12 mouse cellular contexts compared by ENCODE assay signal in genomic region chr9:119034676-119035665, GRCm38 (mm10). TPM values are rescaled to one million over a fixed set of nuclear protein-coding genes. Genes with fewer than 3 reads are reported as not detected.
A peak's percentile ranks its signal among the peaks of the same experiment; 100 is the strongest.
DNase-seq lines count a peak whose midpoint lies in the region; ATAC-seq and TF ChIP-seq lines count a peak whose summit lies in the region.
"Had no signal": no experiment of that assay in that cellular context is flagged by ENCODE, and none has a peak within 500 bp of the region (broad histone marks: within the 10 kb centered on the region; RNA-seq: fewer than 3 reads in every experiment).

No protein-coding gene starts in this region.

- H3K9ac ChIP-seq in embryonic facial prominence, embryonic 14.5 days (ENCODE audit: low read depth, low read length) = no peak overlapping the region
- H3K9ac ChIP-seq in hindbrain, embryonic 15.5 days = no peak overlapping the region
- H3K9ac ChIP-seq in neural tube, embryonic 14.5 days (replicated peaks; ENCODE audit: low read depth, low read length) = no peak overlapping the region
- H3K9ac ChIP-seq in intestine, embryonic 16.5 days (ENCODE audit: low read depth, low read length) = no peak overlapping the region
- H3K9ac ChIP-seq: liver, embryonic 15.5 days; stomach, embryonic 15.5 days had no signal

- H3K9me3 ChIP-seq in embryonic facial prominence, embryonic 14.5 days (ENCODE audit: control insufficient read depth, low read length) = no peaks in the 10 kb centered on the region
- H3K9me3 ChIP-seq in hindbrain, embryonic 15.5 days = no peaks in the 10 kb centered on the region
- H3K9me3 ChIP-seq in neural tube, embryonic 14.5 days (ENCODE audit: control insufficient read depth, low read length) = no peaks in the 10 kb centered on the region
- H3K9me3 ChIP-seq in intestine, embryonic 16.5 days (ENCODE audit: control insufficient read depth, low read length) = no peaks in the 10 kb centered on the region
- H3K9me3 ChIP-seq: liver, embryonic 15.5 days; stomach, embryonic 15.5 days had no signal

- DNase-seq in left cerebral cortex, adult 2 months (ENCODE audit: extremely low spot score in 1 of 2, low spot score in 2 of 2) = no peak
- DNase-seq in left cerebral cortex, adult 18-20 months (ENCODE audit: low spot score in 2 of 2) = no peak
- DNase-seq in embryonic facial prominence, embryonic 14.5 days (ENCODE audit: low spot score) = peak; percentile 19
- no peak for DNase-seq in left cerebral cortex, adult 11 months (ENCODE audit: low spot score)
- DNase-seq: layer of hippocampus, postnatal 36 days had no signal

- H3K36me3 ChIP-seq in embryonic facial prominence, embryonic 14.5 days (ENCODE audit: control insufficient read depth, insufficient read depth, low read length) = peaks cover 62% of the 10 kb centered on the region
- 0 out of 2 replicates have a peak, but pooled peaks cover 3% of the 10 kb centered on the region for H3K36me3 ChIP-seq in hindbrain, embryonic 15.5 days
- no peaks in the 10 kb centered on the region for H3K36me3 ChIP-seq in neural tube, embryonic 14.5 days (ENCODE audit: control insufficient read depth, insufficient read depth, low read length)
- H3K36me3 ChIP-seq in intestine, embryonic 16.5 days (ENCODE audit: control insufficient read depth, insufficient read depth, low read length) = peaks cover 12% of the 10 kb centered on the region

- no peak overlapping the region for H3K4me2 ChIP-seq in embryonic facial prominence, embryonic 14.5 days (ENCODE audit: low read depth, low read length)
- no peak overlapping the region for H3K4me2 ChIP-seq in hindbrain, embryonic 15.5 days
- no peak overlapping the region for H3K4me2 ChIP-seq in neural tube, embryonic 14.5 days (ENCODE audit: low read depth, low read length)
- no peak overlapping the region for H3K4me2 ChIP-seq in intestine, embryonic 16.5 days (ENCODE audit: low read depth, low read length)
- H3K4me2 ChIP-seq: heart, embryonic 11.5 days; liver, embryonic 15.5 days; stomach, embryonic 15.5 days had no signal

- no peaks in the 10 kb centered on the region for H3K27me3 ChIP-seq in embryonic facial prominence, embryonic 14.5 days (replicated peaks; ENCODE audit: control insufficient read depth, insufficient read depth, low read length)
- H3K27me3 ChIP-seq in hindbrain, embryonic 15.5 days = no peaks in the 10 kb centered on the region
- H3K27me3 ChIP-seq in neural tube, embryonic 14.5 days (ENCODE audit: control insufficient read depth, insufficient read depth, low read length) = no peaks in the 10 kb centered on the region
- no peaks in the 10 kb centered on the region for H3K27me3 ChIP-seq in intestine, embryonic 16.5 days (replicated peaks; ENCODE audit: control insufficient read depth, insufficient read depth, low read length)
- H3K27me3 ChIP-seq: liver, embryonic 15.5 days; stomach, embryonic 15.5 days had no signal

- no peak overlapping the region for H3K4me3 ChIP-seq in left cerebral cortex, adult 2 months
- no peak overlapping the region for H3K4me3 ChIP-seq in embryonic facial prominence, embryonic 14.5 days (ENCODE audit: low read depth, low read length)
- H3K4me3 ChIP-seq in hindbrain, embryonic 15.5 days = no peak overlapping the region
- no peak overlapping the region for H3K4me3 ChIP-seq in neural tube, embryonic 14.5 days (ENCODE audit: low read depth, low read length)
- no peak overlapping the region for H3K4me3 ChIP-seq in intestine, embryonic 16.5 days (ENCODE audit: low read length)
- H3K4me3 ChIP-seq: liver, embryonic 15.5 days; stomach, embryonic 15.5 days had no signal

- intact Hi-C loops in left cerebral cortex, adult 2 months (cut with DNase I) = no loop called here

- TF ChIP-seq CTCF in left cerebral cortex, adult 2 months (IDR thresholded peaks at IDR 0.05) = no peak

- no peak for ATAC-seq in embryonic facial prominence, embryonic 14.5 days (ENCODE audit: low read depth)
- no peak for ATAC-seq in hindbrain, embryonic 15.5 days (ENCODE audit: low FRiP score, low read depth)
- ATAC-seq in neural tube, embryonic 14.5 days (ENCODE audit: low read depth) = no peak
- ATAC-seq in intestine, embryonic 16.5 days = no peak

- 0 out of 2 replicates have a peak overlapping the region, but pooled peaks have one; percentile 44 for H3K27ac ChIP-seq in left cerebral cortex, adult 2 months
- no peak overlapping the region for H3K27ac ChIP-seq in embryonic facial prominence, embryonic 14.5 days (replicated peaks; ENCODE audit: low read depth, low read length)
- peak overlapping the region; percentile 73 for H3K27ac ChIP-seq in hindbrain, embryonic 15.5 days (replicated peaks)
- peak overlapping the region; percentile 66 for H3K27ac ChIP-seq in neural tube, embryonic 14.5 days (ENCODE audit: low read depth, low read length)
- H3K27ac ChIP-seq in intestine, embryonic 16.5 days (ENCODE audit: low read length) = no peak overlapping the region
- H3K27ac ChIP-seq: liver, embryonic 15.5 days; macrophage; stomach, embryonic 15.5 days had no signal

- peaks cover 18% of the 10 kb centered on the region for H3K4me1 ChIP-seq in embryonic facial prominence, embryonic 14.5 days (ENCODE audit: control insufficient read depth, insufficient read depth, low read length)
- H3K4me1 ChIP-seq in hindbrain, embryonic 15.5 days (replicated peaks) = peaks cover 43% of the 10 kb centered on the region
- peaks cover 23% of the 10 kb centered on the region for H3K4me1 ChIP-seq in neural tube, embryonic 14.5 days (ENCODE audit: control insufficient read depth, insufficient read depth, low read length)
- H3K4me1 ChIP-seq in intestine, embryonic 16.5 days (ENCODE audit: control insufficient read depth, insufficient read depth, low read length) = 0 out of 2 replicates have a peak, but pooled peaks cover 6% of the 10 kb centered on the region
- H3K4me1 ChIP-seq: liver, embryonic 15.5 days had no signal

- 70% methylated on average over 29 of the region's 29 CpGs for WGBS in embryonic facial prominence, embryonic 14.5 days
- 49% methylated on average over 29 of the region's 29 CpGs for WGBS in hindbrain, embryonic 15.5 days
- WGBS in neural tube, embryonic 14.5 days = 46% methylated on average over 29 of the region's 29 CpGs
- 85% methylated on average over 29 of the region's 29 CpGs for WGBS in intestine, embryonic 16.5 days

RNA-seq across cellular contexts. Expression of gene Vill, which starts 17.6 kb away (rescaled TPM):
- 1 to 10 TPM; 8.3 to 8.9 TPM for total RNA-seq in left cerebral cortex, adult 2 months (2021)
- total RNA-seq in left cerebral cortex, adult 18-20 months (2021) = 1 to 10 TPM; 6.7 to 9.0 TPM
- polyA plus RNA-seq in embryonic facial prominence, embryonic 14.5 days (2014; fragmentation: Nextera tagmentation; extraction: Ambion mirVana) = 15.0 and 19.7 TPM in 2 replicates
- 3.3 and 3.6 TPM in 2 replicates for polyA plus RNA-seq in hindbrain, embryonic 15.5 days (2015; fragmentation: Nextera tagmentation; extraction: Ambion mirVana)
- polyA plus RNA-seq in neural tube, embryonic 14.5 days (2014; fragmentation: Nextera tagmentation; extraction: Ambion mirVana) = 3.6 and 5.9 TPM in 2 replicates
- polyA plus RNA-seq in intestine, embryonic 16.5 days (2015; fragmentation: Nextera tagmentation; extraction: Ambion mirVana) = 13.7 and 14.9 TPM in 2 replicates

RNA-seq across cellular contexts. Expression of gene Plcd1, which starts 58.3 kb away (rescaled TPM):
- total RNA-seq in left cerebral cortex, adult 2 months (2021) = 10 to 100 TPM; 15.2 to 16.2 TPM
- total RNA-seq in left cerebral cortex, adult 18-20 months (2021) = 10 to 100 TPM; 13.0 to 13.6 TPM
- polyA plus RNA-seq in embryonic facial prominence, embryonic 14.5 days (2014; fragmentation: Nextera tagmentation; extraction: Ambion mirVana) = 43.5 and 45.2 TPM in 2 replicates
- 20.1 and 20.3 TPM in 2 replicates for polyA plus RNA-seq in hindbrain, embryonic 15.5 days (2015; fragmentation: Nextera tagmentation; extraction: Ambion mirVana)
- polyA plus RNA-seq in neural tube, embryonic 14.5 days (2014; fragmentation: Nextera tagmentation; extraction: Ambion mirVana) = 14.7 and 19.9 TPM in 2 replicates
- 16.9 and 17.3 TPM in 2 replicates for polyA plus RNA-seq in intestine, embryonic 16.5 days (2015; fragmentation: Nextera tagmentation; extraction: Ambion mirVana)

Comparison
In these comparisons a context has a peak if more than half of its experiments do, and no peak if none do; other contexts are left out.
1. H3K27ac ChIP-seq: peak in left cerebral cortex, adult 2 months (single experiment), hindbrain, embryonic 15.5 days (single experiment) and neural tube, embryonic 14.5 days (single experiment); none in embryonic facial prominence, embryonic 14.5 days (single experiment) and intestine, embryonic 16.5 days (single experiment).